Mouse (Mus musculus): ENCODE measurements around the gene Msi2.

Gene Msi2

DNA sequence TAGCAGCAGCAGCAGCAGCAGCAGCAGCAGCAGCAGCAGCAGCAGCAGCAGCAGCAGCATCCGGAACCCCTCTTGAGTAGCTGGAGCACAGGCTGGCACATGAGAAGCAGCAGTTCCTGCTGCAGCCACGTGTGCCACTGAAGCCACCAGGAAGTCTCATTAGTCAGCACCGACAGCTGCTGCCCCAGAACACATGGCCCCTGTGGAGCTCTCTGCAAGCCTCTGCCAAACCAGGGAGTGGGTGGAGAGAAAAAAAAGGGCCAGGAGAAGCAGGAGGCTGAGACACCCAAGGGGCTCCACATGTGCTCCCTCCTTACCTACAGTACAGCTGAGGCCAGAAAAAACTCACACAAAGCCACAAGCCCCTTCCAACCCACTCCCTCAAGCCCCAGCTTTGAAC is 167.3 kb downstream of the Msi2 start:
- DNase-seq (ENCODE audit: extremely low read depth, insufficient read length, low spot score) = peak; percentile 72

DNA sequence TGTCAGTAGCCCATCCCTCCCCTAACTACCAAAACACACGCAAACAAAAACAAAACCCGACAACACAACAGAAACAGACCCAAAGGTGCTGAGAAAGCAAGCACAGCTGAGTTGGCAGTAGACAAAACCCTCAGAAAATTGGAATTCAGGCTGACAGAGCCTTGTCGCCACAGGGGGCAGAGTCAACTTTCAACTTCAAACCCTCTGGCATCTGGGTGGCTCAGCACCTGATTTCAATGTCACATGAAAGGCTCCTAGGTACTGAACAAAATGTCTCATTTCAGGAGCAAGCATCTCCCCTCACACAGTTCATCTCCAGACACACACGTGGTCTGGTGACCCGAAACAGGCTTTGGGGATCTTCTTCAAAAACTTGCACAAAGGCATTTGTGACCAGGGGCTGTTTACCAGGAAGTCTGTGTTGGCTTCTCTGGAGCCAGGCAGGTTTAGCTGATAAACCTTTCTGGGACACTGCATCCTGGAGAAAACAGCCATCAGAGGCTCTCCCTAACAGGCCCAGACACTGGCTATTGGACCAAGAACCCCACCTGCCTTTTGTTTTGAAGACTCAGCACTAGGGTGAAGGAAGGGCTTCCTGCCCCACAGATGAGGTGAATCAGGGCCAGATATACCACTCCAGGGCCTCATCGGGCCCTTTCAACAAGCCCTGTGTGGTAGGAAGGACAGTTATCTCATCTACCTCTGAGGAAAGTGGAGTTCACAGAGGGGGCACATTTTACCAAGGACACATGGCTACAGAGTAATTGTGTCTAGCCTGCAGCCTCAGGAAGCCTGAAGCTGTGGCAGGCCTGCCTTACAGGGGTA is 168.0 kb downstream of the Msi2 start:
- DNase-seq (ENCODE audit: extremely low read depth, insufficient read length, low spot score) = no peak

DNA sequence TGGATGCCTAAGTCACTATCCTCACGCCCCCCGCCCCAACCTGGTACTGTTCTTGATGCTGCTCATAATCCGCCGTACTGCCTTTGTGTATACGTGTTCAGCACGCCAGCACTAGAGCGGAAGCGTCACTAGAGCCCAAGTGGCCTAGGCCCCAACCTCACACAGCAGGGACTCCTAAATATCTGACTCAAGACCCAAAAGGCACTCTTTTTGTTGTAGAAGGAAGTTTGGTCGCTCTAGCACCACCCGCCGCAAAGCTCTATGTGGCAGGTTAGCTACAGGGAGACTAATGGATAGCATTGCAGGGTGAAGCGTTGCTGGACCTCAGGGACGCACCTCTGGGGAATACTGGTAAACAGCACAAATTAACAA is 168.8 kb downstream of the Msi2 start:
- DNase-seq (ENCODE audit: extremely low read depth, insufficient read length, low spot score) = no peak

DNA sequence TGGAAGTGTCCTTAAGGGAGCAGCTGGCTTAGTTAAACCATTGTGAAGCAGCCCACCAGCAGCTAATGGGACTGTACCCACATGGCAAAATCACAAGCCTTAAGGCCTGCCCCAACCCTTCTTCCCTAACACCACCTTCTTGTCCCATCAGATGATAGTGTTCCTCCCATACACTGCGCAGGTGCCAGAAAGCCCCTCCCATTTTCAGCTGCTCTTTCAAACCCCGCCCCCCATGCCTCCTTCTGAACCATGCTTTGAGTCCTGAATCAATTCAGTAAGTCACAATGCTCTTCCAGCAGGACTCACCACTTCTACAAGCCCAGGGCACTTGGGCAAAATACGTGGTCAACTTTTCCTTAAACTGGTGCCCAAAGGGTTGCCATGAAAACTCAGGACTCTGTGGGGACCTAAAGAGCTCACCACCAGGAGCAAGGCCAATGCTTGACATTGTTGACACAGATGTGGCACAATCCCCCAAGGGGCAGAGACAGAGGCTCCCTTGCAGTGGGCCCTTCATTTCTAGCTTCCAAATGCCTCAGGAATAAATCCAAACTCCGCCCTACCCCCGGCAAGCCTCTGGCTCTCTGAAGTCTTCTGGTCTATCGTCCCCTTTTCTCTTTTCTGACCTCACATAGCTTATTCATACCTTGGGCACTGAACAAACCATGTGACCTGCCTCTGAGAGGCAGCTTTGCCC is 169.3 kb downstream of the Msi2 start:
- peak; percentile 55 for DNase-seq (ENCODE audit: extremely low read depth, insufficient read length, low spot score)

DNA sequence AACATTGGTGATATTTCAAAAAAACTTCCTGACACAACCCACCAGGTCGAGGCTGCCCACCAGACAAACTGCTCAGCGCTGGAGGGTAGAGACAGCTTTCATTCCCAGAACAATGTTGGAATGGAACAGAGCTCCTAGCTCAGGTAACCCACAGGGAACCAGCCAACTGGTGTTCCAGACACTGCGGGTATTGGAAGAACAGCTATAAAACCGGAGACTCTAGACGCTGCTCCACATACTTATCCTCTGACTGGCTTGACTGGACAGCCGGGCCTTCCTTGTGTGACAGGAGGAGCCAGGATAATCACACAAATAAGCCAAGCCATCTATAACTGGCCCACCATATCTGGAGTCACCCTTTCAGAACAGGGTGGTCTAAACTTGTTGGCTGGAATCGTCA is 169.9 kb downstream of the Msi2 start:
- no peak for DNase-seq (ENCODE audit: extremely low read depth, insufficient read length, low spot score)

DNA sequence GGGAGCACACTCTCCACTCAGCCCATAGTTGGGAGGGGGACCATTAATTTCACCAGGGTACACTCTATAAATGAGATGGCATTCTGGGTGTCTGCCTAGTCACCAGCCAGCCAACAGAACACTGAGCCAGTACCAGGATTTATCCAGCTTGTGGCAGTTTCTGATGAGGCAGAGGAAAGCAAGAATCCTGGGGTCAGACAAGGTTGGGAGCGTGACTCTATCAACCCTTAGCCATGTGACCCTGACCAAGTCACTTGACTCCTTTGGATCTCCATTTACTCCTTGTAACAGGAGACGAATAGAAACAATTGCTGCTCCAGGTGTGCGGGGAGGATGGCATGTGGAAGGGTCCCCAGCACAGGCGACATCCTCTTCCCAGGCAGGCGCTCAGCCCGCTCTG is 174.5 kb downstream of the Msi2 start:
- no peak for DNase-seq (ENCODE audit: extremely low read depth, insufficient read length, low spot score)

DNA sequence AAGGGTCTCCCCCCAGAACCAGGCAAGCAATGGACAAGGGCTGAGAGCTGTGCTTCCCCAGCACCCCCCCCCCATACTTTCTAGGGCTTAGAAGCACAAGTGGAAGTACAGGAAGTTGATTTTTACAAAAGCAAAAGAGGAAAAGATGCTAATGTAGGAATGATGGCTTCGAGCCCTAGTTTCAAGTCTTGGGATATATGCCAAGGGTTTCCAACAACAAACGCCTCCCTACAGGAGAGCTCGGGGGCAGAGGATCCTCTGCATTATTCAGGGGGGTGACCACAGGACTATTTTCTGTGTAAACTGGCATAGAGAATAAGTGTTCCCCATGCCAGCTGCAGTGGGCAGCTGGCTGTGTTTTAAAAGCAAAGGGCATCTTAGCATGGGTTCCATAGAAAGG is 175.5 kb downstream of the Msi2 start:
- DNase-seq (ENCODE audit: extremely low read depth, insufficient read length, low spot score) = no peak

DNA sequence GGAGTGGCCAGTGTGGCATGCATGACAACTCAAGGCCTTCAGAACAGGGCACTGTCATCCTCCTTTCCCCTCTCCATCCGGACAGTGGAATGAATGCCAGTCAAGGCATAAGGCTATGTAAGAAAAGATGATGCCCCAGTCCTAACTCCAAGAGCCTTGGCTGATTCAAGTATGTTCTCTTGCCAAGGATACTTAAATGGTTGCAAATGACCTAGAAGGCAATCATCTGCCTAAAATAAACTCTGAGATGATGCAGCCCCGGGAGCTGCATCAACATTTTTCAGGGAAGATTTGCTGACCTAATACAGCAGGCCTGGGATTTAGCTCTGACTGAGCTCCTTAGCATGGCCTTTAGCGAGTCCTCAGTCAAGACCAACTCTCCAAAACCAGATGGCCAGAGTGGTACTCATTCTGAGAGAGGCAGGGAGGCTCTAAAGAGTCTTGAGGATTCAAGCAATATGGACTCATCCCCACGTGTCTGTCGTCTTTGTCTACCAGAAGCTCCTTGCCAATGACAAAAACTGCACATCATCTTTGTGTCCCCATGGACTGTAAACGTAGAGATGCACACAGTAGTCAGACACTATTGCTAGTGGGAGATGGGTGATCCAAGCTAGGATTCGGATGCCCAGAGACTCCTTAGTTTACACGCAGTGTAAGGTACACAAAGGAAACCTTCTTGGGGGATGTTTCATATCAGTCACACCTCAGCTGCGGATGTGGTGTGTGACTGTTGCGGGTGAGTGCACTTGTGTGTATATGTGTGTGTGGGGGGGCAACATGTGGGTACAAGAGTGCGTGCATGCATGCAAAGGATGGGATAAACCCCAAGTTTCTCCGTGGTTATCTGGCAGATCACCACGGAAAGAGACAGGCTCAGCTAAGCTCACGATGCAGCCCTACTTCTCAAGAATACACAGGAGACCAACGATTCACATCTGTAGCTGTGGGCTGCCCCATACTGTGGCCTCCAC is 176.4 kb downstream of the Msi2 start:
- DNase-seq (ENCODE audit: extremely low read depth, insufficient read length, low spot score) = no peak

DNA sequence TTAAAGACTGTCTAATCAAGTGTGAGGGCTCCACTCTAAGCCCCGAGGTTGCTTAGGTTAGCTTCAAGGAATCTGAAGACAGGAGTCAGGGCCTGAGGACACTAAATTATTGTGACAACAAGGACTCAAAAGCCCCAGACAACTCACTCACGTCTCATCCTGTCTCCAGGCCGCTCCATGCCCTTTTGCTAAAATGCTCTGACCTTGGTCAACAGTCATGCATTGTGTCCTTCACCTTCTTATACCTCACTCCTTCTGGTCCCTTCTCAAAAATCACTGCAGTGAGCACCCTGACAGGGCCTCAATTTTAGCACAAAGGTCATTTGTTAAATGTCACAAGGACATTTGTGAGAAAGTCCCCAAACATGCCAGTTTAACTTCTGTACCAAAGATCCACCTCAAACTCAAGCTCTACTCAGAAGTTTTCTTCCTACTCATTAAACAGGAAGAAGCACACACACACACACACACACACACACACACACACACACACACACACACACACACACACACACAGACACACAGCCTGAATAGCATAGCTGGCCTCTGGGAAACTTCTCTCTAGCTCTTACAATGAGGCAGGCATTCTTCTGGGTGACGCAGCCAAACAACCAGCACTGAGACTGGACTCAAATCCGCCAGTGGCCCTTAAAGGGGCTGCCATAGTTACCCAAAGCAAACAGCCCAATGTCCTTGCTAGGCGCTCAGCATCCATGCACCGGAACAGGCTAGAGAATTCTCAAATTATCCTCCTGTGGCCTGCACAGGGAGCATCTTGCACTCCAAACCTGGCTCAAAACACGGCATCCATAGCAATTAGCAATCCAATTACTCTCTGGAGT is 178.5 kb downstream of the Msi2 start:
- DNase-seq (ENCODE audit: extremely low read depth, insufficient read length, low spot score) = no peak

DNA sequence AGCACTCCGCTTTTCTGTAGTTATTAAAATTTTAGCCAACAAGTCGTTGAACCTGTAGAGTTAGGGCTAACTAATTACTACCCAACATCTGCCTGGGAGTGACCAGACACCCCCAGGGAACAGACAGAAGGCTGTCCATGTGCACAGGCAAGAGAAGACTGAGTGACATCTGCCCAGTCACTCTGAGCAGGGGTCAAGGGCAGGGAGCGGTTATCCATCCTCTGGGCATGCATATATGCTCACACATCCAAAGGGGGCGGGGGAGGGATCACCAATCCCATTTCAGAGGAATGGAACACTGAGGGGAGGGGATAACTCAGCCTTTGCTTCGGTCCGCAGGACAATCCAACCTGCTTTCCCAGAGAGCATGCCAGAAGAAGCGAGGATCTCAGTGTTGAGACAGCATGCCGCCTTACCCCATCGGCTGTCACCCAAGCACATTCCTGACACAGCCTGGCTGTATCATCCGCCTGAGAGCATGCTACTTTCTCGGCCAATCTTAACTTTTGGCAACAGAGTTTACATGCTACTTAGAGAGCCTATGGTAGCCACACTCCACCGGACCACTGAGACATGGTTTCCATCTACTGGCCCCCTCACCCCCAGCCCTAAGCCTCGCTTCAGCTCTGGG is 179.5 kb downstream of the Msi2 start:
- no peak for DNase-seq (ENCODE audit: extremely low read depth, insufficient read length, low spot score)

DNA sequence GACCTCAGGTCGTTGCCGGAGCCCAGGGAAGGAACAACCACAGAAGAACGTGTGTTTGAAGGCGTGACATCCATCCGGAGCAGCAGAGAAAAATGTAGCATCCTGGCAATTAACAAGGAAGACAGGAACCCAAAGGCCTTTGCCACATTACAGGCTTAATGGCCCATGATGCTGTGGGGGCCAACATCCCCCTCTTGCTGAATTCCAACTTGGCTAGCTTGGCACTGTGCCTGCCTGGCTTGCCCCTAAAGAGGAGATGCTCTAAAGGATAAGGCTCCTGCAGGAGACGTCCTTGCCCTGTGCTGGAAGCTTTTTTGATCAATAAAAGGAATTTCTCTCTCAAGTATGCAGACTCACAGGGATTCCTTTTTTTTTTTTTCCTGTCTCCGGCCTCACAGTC is 181.0 kb downstream of the Msi2 start:
- DNase-seq (ENCODE audit: extremely low read depth, insufficient read length, low spot score) = no peak

DNA sequence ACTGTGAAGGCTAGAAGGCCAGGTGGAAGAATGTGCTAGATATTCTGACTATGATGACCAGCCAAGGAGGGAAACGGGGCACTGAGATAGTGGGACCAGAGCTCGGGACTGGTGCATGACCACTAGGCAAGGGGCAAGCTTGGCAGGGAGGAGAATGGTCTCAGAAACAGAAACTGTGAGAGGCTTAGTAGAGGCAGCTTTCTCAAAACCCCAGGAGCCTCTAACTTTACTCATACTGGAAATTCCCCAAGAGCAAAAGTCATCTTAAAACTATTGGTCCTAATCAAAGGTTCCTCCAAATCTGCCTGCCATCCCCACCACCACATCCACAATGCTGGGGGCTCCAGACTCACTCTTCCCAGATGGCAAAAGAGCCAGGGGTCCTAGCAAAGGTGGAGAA is 181.5 kb downstream of the Msi2 start:
- DNase-seq (ENCODE audit: extremely low read depth, insufficient read length, low spot score) = no peak

DNA sequence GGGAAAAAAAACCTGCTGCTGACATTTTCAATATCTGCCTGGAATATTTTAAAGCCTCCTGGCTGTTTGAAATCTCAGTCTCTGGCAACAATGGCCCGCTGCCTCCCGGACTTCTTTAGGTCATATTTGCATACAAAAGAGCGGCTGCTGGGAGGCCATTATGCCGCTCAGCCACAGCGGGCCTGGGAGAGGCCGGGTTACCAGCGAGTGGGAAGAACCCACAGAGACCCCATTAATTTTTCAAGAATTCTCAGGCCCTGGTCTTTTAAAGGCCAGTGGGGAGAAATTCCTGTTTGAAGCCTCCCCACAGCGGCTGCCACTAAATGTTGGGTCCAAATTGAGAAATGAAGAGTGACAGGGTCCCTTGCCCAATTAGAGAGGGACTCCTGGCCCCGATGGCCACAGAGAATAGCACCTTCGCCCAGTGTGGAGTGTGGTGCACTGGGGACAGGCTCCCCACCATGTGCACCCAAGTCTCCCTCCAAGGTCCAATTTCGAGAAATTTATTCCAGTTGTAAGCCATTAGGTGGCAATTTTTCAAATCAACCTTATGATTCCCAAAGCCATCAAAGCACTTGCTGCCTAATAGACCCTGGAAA is 183.9 kb downstream of the Msi2 start:
- no peak for DNase-seq (ENCODE audit: extremely low read depth, insufficient read length, low spot score)

DNA sequence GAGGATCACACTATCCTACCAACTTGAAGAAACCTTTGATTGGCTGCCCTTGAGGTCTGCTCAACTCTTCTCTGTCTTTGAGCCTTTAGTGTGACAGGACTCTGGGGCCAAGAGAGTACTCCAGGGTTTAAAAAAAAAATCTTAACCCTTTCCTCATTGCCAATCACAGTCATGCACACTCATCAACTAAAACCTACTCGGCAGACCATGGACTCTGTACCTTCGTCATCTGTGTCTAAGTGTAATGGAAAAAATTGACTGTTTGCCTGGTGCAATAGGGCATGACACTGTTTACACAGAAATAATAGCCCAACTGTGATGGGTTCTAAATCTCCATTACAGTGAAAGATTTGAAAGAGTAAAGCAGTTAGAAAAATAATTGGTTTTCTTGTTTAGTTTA is 186.3 kb downstream of the Msi2 start:
- DNase-seq (ENCODE audit: extremely low read depth, insufficient read length, low spot score) = no peak

DNA sequence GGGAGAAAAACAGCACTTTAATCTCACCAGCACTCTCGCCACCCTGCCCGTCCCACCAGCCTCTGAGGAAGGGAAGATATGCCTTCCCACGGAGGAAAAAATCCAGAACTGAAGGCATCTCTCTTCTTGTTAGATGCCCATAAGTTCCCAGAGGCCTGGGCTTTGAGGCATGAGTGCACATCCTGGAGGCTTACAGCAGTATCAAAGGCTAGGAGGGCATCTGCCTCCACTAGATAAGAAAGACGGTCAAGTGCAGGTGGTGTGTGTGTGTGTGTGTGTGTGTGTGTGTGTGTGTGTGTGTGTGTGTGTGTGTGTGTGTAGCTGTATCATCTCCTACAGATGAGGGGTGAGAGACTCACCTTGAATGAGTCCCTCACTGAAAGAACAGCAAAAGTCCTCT is 188.3 kb downstream of the Msi2 start:
- DNase-seq (ENCODE audit: extremely low read depth, insufficient read length, low spot score) = no peak

DNA sequence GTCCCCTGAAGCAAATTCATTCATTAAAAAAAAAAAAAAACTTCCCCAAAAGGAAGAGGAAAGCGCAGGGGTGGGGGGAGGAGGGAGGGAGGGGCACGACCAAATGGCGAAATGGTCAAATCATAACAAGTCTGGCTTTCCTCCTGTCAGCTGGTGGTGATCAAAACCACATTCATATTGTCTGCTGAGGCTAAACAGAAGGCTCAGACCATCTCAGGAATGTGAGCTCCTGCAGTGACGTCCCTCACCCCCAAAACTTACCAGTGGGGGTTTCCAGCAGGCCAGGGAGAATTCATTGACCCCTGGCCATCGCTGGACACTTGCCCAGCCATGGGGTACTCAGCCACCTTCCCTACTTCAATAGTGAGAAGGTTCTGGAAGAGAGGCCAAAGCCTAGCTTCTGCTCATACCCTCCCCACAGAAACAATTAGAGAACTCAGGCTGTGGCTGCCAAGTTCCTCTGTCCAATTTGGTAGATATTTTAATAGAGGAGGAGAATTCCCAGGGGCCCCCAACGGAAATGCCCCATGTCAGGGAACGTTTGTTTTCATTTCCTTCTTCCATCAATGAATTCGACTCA is 189.7 kb downstream of the Msi2 start:
- DNase-seq (ENCODE audit: extremely low read depth, insufficient read length, low spot score) = peak; percentile 63

DNA sequence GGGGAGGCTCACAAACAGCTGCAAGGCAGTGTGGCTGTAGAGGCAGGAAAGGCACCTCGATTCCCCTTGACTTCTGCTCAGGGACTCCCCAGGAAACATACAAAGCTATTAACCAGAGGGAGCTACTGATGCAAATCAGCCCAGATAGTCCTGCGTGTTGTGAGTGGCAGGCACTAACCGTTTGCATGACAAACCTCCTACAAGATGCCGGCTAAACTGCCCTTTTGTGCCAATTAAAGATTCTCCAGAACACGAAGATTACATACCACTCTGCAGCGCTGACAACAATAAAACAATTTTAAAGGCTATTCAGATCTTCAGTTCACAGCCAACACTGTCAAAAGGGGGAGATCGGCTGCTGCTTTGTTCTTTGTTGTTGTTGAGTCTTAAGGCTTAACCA is 191.6 kb downstream of the Msi2 start:
- no peak for DNase-seq (ENCODE audit: extremely low read depth, insufficient read length, low spot score)

DNA sequence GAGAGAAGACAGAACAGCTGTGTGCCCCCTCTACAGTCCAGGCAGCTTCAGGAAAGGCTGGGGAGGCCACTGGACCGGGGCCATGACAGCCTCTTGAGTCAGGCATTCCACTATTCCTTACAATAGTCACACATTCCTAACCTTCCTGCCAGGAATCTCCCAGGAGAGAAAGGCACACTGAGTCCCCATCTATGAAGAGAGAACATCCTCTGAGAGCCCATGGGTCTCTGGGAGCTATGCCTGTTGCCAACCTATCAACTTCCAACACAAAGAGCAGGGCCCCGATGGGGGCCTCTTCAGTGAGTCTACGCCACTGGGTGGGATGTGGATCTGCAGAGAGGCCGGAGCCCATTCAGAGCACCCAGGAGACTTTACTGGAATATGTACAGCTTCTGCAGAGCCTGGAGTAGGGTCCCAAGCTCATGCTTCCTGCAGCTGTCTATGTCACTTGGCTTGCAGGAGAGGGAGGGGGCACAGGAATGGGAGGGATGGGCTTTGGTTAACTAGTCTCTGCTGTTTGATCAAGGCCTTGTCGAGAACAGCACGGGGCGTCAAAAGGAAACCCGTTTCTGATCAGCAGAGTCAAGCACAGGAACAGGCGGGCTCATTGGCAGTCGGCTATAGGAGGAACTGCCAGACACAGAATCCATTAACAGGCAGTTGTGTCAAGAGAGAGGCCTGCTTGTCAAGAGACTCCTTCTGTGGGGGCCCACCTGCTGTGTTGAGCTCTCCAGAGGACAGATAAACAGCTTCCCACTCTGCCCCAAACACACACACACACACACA is 193.3 kb downstream of the Msi2 start:
- DNase-seq (ENCODE audit: extremely low read depth, insufficient read length, low spot score) = peak; percentile 71
